Mouse (Mus musculus) frontal cortex, postnatal 14 days (tissue): ENCODE results near the gene Dnaic1.

Experiments
- DNase-seq, 2 experiments: peaks; one replicate each; pipeline ENCODE4 v3.0.0; 2022; ENCODE audit warnings: low spot score in 2 of 2

Gene Dnaic1

GRCm38 (mm10) chr4:41569411-41569885 lies at the start of gene Dnaic1, which contains the start of gene Fam219a:
Dnaic1 (plus strand) TSS chr4:41569775.
Fam219a (minus strand) TSS chr4:41569538.
- DNase-seq: peak; percentile 98 to 99

GRCm38 (mm10) chr4:41520641-41521040 lies 48.9 kb upstream of the Dnaic1 start:
- DNase-seq: no peak

- DNase-seq: no peak
Observed at GRCm38 (mm10) chr4:41522136-41522535, 47.4 kb upstream of the Dnaic1 start.

GRCm38 (mm10) chr4:41522788-41523187 lies 46.8 kb upstream of the Dnaic1 start:
- no peak for DNase-seq

GRCm38 (mm10) chr4:41523839-41524238 lies 45.7 kb upstream of the Dnaic1 start:
- no peak for DNase-seq

- DNase-seq: no peak
Observed at GRCm38 (mm10) chr4:41524829-41525228, 44.7 kb upstream of the Dnaic1 start.

- no peak for DNase-seq
Observed at GRCm38 (mm10) chr4:41526553-41526952, 43.0 kb upstream of the Dnaic1 start.

GRCm38 (mm10) chr4:41527076-41527475 lies 42.5 kb upstream of the Dnaic1 start:
- DNase-seq: no peak

GRCm38 (mm10) chr4:41527996-41528395 lies 41.6 kb upstream of the Dnaic1 start:
- DNase-seq: no peak

GRCm38 (mm10) chr4:41532420-41532819 lies 37.2 kb upstream of the Dnaic1 start:
- DNase-seq: no peak

- DNase-seq: no peak
Observed at GRCm38 (mm10) chr4:41534866-41535265, 34.7 kb upstream of the Dnaic1 start.

GRCm38 (mm10) chr4:41542136-41542535 lies 27.4 kb upstream of the Dnaic1 start:
- DNase-seq: no peak

GRCm38 (mm10) chr4:41545985-41546384 lies 23.6 kb upstream of the Dnaic1 start:
- no peak for DNase-seq

- DNase-seq: no peak
Observed at GRCm38 (mm10) chr4:41547086-41547485, 22.5 kb upstream of the Dnaic1 start.

- DNase-seq: peak; percentile 56 to 71
Observed at GRCm38 (mm10) chr4:41552529-41552928, 17.0 kb upstream of the Dnaic1 start.

GRCm38 (mm10) chr4:41553116-41553515 lies 16.5 kb upstream of the Dnaic1 start:
- no peak for DNase-seq

GRCm38 (mm10) chr4:41554994-41555663 lies 14.4 kb upstream of the Dnaic1 start:
- no peak for DNase-seq

GRCm38 (mm10) chr4:41556311-41556953 lies 13.1 kb upstream of the Dnaic1 start:
- DNase-seq: no peak

- no peak for DNase-seq
Observed at GRCm38 (mm10) chr4:41557092-41557491, 12.5 kb upstream of the Dnaic1 start.

GRCm38 (mm10) chr4:41563297-41563696 lies 6.3 kb upstream of the Dnaic1 start:
- no peak for DNase-seq

GRCm38 (mm10) chr4:41566123-41566522 lies 3.5 kb upstream of the Dnaic1 start:
- DNase-seq: peak in 1 of 2 experiments; percentile 39

GRCm38 (mm10) chr4:41568239-41568638 lies 1.3 kb upstream of the Dnaic1 start:
- DNase-seq: peak; percentile 48 to 52
